Mouse (Mus musculus): ENCODE results near the gene Vps13d.

DNA sequence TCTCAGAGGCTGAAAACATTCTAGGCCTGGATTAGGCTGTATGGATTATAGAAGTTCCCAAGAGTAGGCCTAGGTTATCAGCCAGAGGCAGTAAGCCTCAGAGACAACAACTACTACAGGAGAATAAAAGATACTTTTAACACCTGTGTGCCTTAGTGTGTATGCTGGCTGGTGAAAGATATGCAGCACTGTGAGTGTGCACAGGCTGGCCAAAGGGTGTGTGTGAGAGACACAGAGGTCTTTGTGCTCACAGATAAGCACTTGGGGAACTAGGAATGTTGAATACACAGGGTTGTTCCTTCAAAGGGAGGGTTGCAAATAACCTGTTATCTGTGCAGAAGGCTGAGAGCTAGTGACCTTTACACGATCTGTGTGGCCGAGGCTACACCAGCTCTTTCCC, 115.5 kb downstream of the Vps13d start:
- TF ChIP-seq CTCF (IDR thresholded peaks at IDR 0.05; ENCODE audit: low read depth) (no peak), EP300 (IDR thresholded peaks at IDR 0.05; ENCODE audit: low read depth) (no peak)
